Mouse (Mus musculus): Measurements from ENCODE around the gene Prkg1. TPM values are rescaled to one million over a fixed set of nuclear protein-coding genes. Genes with fewer than 3 reads are reported as not detected.
"Not testable (repeated sequence)": the region's sequence is repeated elsewhere in the genome, so short reads cannot be mapped to it uniquely, and the experiment has no call there.

Gene Prkg1
- total RNA-seq, 2 experiments from 2014 or later: 6.3 to 6.4 TPM

DNA sequence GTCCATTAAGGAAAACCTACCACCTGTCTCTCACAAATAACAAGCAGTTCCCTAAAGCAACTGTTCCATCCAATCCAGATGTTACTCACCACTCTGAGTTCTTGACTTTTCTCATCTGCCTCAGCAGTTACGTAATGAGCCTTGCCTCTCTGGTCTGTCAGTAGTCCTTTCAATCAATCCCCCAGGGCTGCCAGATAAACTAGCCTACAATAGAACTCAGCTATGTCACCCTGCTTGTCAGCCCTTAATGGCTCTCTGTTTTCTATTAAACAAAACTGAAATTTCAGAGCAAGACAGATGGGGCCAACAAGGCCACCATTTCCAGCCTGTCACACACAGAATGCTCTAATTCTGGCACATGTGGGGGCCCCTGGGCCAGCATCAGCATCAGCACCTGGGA, 293.1 kb downstream of the Prkg1 start:
- no peak for DNase-seq (ENCODE audit: low spot score in 2 of 2)

DNA sequence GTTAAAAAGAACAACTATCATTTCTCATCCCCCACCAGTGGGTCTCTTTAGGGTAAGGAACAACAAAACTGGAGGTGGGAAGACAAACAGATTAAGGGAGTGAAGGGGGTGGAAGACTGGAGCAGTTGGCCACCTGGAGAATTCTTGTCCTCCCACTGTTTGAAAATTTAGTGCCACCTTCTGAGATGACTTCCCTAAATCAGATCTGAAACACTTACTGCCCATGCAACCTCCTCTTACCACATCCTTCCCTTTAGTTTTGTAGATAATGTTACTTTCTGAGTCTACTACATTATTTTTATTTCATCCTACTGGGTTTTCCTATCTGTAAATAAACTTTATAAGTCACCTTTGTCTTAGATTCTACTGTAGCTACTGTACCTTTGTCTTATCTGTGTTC, 304.6 kb downstream of the Prkg1 start:
- no peak for DNase-seq (ENCODE audit: low spot score in 2 of 2)

DNA sequence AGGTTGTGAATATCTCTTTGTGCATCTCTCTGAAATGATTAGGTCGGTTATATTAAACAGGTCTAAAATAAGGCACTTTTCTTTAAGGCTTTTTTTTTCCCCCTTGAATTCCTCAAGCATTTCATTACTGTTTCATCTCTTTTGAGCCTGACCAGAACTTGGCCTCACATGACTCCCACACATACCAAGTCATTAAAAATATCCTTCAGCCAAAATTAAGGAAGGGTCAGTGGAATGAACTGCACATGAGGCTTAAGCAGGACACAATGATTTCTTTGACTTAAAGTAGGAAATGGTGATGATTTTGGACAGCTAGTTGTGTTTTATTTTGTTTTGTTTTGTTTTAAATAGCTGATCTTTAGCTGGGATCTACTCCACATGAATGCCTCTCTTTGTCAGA, 320.7 kb downstream of the Prkg1 start:
- no peak for DNase-seq (ENCODE audit: low spot score in 2 of 2)

DNA sequence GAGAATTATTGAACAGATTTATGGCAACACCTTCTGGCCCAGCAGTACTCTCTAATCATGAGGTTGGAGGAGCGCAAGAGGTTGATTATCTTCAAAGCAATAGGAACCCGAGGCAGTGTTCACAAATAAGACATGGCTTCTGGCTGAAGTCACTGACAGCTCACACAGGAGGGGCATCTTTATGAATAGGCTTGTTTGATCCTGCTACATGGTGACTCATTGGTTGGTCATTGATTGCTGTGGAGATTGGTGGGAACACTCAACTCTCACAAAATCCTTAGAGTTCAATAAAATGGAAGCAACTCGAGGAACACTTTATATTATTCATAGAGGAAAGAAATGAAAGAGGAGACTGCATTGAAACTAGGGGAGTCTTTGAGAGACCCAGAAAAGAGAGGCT, 322.5 kb downstream of the Prkg1 start:
- DNase-seq (ENCODE audit: low spot score in 2 of 2): no peak

DNA sequence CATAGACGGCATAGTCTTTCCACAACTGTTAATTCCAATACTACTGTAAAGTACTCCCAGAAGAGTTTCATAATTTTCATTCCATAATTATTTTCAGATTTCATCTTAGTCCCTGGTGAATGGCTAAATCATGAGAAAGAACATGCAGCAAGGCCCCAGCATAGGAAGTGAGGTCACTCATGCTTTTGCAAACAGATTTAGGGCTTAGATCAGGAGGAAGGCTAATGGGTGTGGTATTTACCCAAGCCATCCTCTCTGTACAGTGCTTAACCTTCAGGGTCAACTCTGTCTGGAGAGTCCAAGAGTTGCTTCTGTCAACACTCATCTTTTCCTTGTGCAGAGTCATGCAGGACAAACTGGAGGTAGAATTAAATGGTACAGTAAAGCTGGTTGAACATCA, 331.4 kb downstream of the Prkg1 start:
- no peak for DNase-seq (ENCODE audit: low spot score in 2 of 2)

DNA sequence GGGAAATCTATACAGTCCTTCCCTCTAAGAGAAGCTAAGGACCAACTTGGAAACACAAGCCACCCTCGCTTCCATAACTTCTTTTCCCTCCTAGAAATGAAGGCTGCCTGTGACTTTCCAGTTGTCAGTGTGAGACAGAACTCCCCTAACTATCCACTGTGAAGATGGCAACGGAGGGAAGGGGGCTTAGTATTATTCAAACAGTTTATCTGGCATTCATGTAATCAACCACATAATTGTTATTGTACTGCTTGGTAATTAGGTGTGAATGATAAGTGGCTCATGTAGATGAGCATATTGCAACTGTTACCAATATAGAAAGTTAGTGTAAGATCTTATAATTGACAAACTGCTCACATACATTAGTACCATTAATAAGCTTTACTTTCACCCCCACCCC, 333.4 kb downstream of the Prkg1 start:
- DNase-seq (ENCODE audit: low spot score in 2 of 2): no peak

DNA sequence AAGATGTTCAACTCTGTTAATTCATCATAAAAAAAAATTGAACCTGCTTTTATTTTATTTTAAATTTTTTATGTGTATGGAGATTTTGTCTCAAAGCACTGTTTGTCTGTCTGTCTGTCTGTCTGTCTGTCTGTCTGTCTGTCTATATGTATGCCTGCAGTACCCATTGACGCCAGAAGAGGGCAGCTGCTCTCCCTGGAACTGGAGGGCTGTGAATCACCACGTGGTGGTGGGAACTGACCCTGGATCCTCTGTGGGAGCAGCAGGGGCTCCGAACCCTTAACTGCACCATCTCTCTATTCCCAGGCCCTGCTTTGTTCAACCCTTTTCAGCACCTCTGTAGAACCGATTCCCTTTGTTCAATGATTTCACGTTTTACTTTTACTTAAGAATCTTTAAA, 338.7 kb downstream of the Prkg1 start:
- DNase-seq (ENCODE audit: low spot score in 2 of 2): no peak

DNA sequence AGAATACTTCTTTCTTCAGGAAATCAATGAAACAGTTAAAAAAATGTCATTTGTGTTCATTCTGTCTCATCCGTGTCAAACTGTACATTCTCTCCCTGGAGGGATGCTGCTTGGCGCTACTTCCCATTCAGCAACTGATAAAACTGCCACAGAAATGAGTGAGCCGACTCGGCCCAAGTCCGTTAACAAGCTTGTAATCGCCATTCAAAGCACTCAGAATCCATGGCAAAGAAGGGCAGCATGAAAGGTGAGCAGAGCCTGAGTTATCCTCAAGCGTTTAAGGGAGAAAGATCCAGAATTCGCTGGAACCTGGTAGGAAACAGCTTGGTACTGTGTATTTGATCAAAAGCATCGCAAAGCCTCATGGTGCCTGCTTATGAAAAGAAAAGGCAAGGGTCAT, 339.6 kb downstream of the Prkg1 start:
- no peak for DNase-seq (ENCODE audit: low spot score in 2 of 2)

DNA sequence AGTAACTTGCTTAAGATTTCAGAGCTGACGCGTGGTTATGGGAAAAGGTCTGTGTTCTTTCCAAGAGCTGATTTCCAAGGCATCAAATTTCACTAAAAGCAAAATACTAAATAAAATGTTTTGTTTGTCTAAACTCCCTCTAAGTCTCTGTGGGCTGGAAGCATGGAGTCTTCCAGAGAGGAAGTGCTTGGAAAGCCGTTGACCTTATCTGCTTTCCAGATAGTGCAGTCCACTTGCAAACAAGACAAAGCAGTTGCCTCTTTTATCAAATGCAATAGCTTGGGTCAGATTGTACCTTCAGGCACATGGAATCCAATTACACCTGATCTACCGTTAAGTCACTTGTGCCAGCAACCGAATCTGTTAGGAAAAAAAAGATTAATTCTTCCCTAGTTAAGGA, 340.5 kb downstream of the Prkg1 start:
- no peak for DNase-seq (ENCODE audit: low spot score in 2 of 2)

DNA sequence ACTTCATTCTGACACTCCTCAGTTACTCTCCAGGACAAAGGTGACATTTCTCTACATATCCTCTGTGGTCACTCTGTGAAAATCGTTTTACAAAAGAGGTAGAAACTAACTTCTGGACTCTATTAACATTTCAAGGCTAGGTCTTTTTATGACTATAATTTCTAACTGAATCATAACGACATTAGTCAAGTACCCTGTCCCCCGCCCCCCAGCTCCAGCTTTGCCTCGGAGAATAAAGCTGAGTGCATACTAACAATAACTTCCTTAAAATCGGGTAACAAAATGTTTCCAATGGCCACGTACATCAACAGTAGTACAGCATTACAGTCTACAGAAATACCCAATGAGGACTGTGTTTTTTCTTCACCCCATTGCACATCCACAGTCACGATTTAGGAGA, 351.3 kb downstream of the Prkg1 start:
- no peak for DNase-seq (ENCODE audit: low spot score in 2 of 2)

DNA sequence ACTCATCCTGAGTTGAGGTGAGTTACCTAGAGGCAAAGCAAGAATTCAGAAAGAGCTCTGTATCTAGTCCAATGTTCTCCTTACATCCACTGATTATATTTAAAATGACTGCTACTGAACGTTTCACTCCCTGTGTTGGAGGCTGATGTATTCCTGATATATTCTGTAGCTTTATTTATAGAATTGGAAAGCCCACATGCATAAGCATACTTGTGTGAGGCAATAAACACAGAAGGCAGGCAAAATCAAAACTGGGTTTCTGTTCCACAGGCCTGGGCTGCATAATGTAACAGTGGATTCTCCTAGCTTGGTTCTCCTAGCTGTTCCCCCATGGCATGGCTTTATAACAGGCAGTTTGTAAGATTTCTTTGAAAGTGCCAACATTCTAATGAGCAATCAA, 368.7 kb downstream of the Prkg1 start:
- no peak for DNase-seq (ENCODE audit: low spot score in 2 of 2)

DNA sequence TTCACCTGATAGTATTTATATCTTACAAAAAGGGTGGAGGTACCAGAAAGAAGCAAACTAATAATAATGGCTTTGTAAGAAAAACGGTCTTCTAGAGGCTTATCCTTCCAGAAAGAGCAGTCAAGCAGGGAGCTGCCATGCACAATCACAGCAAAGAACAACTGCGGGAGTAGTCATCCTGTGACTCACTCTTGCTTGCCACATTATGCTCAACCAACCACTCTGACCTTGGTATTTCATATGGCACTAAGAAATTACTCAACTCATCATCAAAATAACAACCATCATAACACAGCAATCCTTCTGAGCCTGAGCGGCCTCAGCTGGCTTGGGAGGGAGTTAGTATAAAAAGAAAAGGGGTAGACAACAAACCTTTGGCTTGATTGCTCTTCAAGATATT, 379.5 kb downstream of the Prkg1 start:
- peak in 1 of 2 experiments; percentile 17 for DNase-seq (ENCODE audit: low spot score in 2 of 2)

DNA sequence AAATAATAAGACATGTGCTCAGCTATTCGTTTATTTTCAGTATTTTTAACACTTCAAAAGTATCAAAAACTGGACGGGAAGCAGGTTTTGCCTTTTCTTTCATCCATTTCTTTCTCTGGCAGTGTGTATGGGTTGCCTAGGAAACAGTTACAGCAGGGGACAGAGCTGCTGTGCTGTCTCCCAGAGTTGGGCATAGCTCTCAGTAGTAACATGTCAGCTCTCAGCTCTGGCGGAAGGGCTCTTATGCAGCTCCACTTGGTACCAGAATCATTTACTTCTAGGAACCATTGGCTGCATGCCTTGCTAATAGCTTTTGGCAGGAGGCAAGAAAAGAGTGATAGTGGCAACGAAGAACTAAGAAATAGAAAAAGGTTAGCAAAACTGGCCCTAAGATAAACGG, 381.0 kb downstream of the Prkg1 start:
- DNase-seq (ENCODE audit: low spot score in 2 of 2): no peak

DNA sequence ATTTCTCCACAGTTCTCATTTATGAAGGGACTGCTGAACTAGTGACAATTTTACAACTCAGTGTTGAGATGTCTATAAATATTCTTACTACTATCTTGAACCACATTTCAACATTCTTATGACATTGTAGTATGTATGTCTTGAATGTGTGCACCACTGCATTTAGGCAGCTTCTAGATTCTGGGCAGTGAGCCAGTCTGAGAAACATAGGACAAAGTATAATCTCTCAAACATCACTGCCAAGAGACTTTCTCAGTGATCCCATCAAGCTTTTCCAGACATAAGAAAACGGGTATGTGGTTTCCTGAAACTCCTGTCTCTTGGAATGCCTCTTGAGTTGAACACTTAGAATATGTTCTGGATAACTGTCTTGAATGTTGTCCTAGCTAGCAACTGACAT, 394.7 kb downstream of the Prkg1 start:
- no peak for DNase-seq (ENCODE audit: low spot score in 2 of 2)

DNA sequence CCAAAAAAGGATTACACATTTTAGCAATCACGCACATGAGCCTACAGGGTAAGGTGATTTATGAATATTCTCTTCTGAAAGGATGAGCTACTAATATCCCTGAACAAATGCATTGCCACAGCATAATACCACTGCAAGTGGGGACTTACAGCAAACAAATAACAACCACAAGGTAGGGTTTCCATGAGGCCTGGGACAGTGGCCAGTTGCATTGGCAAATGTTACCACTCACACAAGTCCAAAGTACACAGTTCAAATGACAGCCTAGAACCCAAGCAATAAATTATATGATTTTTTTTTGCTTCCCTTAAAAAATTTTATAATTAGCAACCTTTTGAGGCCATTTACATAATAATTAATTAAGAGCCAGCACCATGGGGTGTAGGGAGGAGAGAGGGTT, 395.7 kb downstream of the Prkg1 start:
- DNase-seq (ENCODE audit: low spot score in 2 of 2): no peak

DNA sequence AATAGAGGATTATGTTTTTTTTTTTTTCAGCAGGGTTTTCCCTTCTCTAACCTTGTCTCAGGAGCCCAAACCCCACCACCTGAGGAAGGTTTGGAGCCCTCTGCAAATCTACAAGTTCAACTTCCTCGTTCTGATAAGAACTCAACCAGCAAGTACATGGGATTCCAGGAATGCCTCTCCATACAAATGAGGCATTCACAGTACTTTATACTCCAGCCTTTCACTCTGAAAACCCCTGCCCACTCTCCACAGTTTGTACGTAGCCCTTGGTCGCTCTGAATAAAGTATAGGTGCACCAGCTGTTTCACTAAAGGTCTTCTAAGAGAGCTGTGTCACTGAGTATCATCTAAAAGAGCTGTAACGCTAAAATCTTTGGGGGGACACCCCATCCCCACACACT, 402.8 kb downstream of the Prkg1 start:
- DNase-seq (ENCODE audit: low spot score in 2 of 2): no peak

DNA sequence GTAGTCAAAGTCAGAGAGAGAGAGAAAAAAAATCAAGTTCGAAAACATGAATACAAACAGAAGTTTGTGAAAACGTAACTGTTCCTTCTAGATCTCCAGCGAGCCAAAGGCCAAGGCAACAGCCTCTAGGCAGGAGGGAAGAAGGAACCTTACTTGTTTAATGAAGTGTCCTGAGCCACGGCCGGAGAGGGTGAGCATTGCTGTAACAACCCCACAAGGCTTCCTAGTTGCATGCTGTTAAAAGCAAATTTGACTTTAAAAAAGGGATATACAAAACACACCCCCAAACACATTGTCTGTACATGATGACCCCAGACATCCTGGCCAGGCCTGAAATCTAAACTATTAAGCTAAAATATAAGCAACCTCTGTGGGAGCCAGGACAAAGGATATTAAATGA, 403.3 kb downstream of the Prkg1 start:
- DNase-seq (ENCODE audit: low spot score in 2 of 2): no peak

DNA sequence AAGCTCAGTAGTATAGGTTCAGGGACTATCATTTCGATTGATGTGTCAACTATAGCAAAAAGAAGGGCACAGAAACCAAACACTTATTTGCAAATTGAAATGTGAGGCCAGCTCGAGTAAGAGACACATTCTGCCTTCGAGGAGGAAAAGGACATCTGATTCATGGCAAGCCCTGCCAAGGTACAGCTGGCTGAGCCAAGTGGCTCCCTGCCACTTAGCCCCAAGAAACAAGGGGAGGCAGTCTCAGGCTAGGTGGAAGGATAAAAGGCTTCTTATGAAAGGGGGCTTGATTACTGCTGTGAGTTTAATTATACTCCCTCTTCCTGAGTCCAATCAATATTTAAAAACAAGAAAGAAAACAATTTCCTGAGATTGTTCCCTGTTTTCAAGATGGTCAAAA, 403.7 kb downstream of the Prkg1 start:
- peak in 1 of 2 experiments; percentile 48 for DNase-seq (ENCODE audit: low spot score in 2 of 2)

DNA sequence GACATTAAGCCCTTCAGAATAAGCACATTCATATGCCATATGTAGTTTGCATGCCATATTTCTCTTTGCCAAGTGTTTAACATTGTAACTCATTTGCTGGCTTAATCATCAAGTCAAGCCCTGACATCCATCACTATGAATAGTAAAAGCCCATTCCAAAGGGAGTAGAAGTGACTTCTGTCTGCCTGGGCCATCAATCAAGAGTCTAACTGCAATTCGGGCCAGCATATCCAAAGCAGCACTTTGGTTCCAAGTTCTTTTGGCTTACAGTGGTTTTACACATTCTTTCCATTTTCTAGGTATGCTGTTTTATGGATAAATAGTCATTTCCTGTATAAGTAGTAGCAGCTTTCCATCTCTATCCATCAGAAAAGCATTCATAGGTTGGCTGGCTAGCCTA, 409.9 kb downstream of the Prkg1 start:
- no peak for DNase-seq (ENCODE audit: low spot score in 2 of 2)

DNA sequence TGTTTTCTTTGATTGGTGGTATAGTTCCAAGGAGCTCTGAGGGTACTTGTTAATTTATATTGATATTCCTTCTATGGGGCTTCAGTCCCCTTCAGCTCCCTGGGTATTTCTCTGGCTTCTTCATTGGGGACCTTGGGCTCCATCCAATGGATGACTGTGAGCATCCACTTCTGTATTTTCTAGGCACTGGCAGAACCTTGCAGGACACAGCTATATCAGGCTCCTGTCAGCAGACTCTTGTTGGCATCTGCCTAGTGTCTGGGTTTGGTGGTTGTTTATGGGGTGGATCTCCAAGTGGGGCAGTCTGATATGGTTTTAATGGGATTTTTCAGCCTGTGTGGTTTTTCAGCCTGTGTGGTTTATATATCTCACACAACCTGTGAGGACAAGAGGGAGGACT, 412.0 kb downstream of the Prkg1 start:
- DNase-seq (ENCODE audit: low spot score in 2 of 2): not testable (repeated sequence)

DNA sequence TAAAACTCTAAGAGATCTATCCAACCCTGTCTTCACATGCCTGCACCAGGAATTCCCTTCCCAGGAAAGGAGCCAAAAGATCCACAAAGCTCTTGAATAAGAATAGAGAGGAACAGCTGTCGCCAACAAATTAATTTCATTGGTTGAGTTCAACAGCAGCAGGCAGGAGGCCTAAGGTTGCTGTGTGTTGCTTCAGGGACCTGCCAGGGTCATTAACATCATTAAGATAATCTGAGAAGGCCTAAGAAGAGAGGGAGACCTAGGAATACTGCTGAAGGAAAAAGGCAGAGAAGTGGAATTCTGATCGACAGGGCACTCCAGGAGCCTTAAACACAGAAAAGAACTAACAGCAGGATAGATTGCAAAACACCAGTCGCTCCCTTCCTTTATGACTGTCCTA, 413.0 kb downstream of the Prkg1 start:
- no peak for DNase-seq (ENCODE audit: low spot score in 2 of 2)

DNA sequence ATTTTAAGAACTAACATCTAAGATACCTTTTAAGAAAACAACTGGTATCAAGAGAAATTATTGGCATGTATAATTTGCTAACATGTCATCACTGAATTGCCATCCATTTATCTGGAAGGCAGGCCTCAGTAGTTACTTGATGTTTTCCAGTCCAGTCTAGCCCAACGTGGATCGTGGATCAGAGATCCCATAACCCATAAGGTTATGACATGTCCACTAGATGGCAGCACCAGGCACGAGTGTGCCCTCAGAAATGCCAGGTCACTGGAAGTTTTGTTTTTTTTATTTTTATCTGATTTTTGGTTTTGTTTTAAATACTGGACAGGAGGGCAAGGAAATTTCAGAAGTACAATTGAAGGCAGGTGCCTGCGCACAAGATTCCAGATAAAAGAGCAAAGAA, 422.7 kb downstream of the Prkg1 start:
- peak; percentile 56 to 57 for DNase-seq (ENCODE audit: low spot score in 2 of 2)

DNA sequence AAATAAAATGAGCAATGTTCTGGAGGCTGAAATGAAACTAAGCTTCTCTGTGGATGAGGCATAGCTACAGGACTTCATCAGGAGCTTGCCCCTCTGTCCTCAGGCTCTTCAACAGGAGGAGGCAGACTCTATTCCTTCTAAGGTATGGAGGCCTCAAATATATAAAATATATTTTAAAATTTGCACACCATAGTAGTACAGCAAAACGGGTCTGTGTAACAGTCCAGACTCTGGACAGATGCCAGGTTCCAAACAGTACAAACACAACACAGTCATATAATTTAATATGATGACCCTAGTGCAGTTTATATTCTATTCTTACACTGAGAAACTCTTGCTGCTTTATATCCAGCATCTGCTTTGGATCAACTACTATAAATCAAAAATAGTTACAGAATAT, 423.9 kb downstream of the Prkg1 start:
- DNase-seq (ENCODE audit: low spot score in 2 of 2): no peak

DNA sequence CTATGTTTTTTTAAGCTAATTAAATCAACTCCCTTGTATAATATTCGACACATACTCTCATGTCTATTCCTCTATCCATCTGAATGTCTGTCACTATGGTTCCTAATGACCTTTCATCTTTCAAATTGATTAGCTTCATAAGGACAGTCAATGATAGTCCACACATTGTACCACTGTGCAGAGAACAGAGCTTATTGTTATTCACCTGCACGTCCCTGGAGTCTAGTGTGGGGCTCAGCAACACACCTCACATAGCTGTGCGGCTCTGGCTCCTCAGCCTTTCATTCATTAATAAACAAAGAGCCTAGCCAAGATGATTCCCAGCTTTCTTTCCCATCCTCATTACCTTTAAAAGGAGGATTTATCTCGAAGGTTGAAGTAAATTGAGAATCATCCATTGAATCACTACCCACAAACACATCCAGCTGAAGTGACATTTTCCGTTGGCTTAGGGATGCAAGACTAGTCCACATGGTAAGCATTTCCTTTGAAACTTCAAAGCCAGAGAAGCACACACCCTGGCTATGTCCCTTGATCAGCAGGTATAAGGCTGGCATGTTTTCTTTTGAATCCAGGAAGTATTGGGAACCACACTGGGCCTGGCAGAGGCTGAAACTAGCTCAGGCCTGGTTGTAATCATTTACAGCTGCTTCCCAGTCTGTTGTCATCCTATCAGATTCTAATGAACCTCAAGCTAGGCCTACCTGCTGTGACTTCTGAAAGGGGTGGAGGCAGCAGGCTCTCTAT, 426.3 kb downstream of the Prkg1 start:
- DNase-seq (ENCODE audit: low spot score in 2 of 2): no peak
